Mouse (Mus musculus) forebrain, embryonic 10.5 days (tissue): ENCODE results near the gene Carnmt1. TPM values are rescaled to one million over a fixed set of nuclear protein-coding genes. Genes with fewer than 3 reads are reported as not detected.
"Not testable (repeated sequence)": the region's sequence is repeated elsewhere in the genome, so short reads cannot be mapped to it uniquely, and the experiment has no call there.

Experiments
- DNase-seq: peaks from one replicate; pipeline ENCODE4 v3.0.0-alpha.2; 2017; ENCODE audit warnings: low spot score; ENCODE audit errors: extremely low spot score
- H3K27ac ChIP-seq: fragments of 300-500 bp; sonication (generic); 2 replicates; pipeline ENCODE4 v1.5.1; 2016; ENCODE audit warnings: mild to moderate bottlenecking
- H3K27me3 ChIP-seq: fragments of 300-500 bp; sonication (generic); 2 replicates; pipeline ENCODE4 v1.6.1; 2016; ENCODE audit warnings: mild to moderate bottlenecking; ENCODE audit not compliant: poor library complexity, severe bottlenecking
- H3K36me3 ChIP-seq: fragments of 300-500 bp; sonication (generic); replicated peaks from 2 replicates; pipeline ENCODE4 v1.6.1; 2016; ENCODE audit warnings: mild to moderate bottlenecking, moderate library complexity
- H3K4me1 ChIP-seq: fragments of 300-500 bp; sonication (generic); 2 replicates; pipeline ENCODE4 v1.6.1; 2016
- H3K4me3 ChIP-seq: fragments of 300-500 bp; sonication (generic); 2 replicates; pipeline ENCODE4 v1.5.1; 2016; ENCODE audit warnings: mild to moderate bottlenecking, moderate library complexity
- H3K9me3 ChIP-seq: fragments of 300-500 bp; sonication (generic); 2 replicates; pipeline ENCODE4 v1.6.1; 2016; ENCODE audit warnings: mild to moderate bottlenecking, moderate library complexity
- WGBS: fragments of 180-500 bp; shearing (Covaris S2); methylation state at CpG from one replicate; pipeline ENCODE4 v1.1.7; 2016; 5-methylcytosine and 5-hydroxymethylcytosine counted together
- polyA plus RNA-seq: library from polyadenylated mRNA; unstranded; fragments of >200 nt; fragmentation: Nextera tagmentation; extraction: Ambion mirVana; gene quantifications from 2 replicates; pipeline ENCODE4 v1.2.1, GENCODE M21; 2016

The Carnmt1 gene
- polyA plus RNA-seq, 1 experiment from 2014 or later = 25.6 TPM

DNA sequence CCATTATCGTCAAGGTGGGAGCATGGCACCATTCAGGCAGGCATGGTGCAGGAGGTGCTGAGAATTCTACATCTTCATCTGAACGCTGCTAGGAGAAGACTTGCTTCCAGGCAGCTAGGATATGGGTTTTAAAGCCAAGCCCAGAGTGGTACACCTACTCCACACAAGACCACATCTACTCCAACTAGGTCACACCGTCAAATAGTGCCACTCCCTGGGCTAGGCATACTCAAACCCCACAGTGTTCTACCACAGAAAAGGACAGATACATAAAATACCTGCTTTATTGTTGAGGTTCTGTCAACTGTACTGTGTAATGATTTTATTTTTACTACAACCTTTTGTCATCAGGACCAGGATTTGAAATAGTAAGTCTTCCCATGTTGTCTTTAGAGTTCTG is 24.6 kb downstream of the Carnmt1 start:
- Histone ChIP-seq H3K9me3 (no peaks in the 10 kb centered on the region), H3K36me3 (peaks cover 57% of the 10 kb centered on the region), H3K27ac (no peak overlapping the region), H3K4me1 (no peaks in the 10 kb centered on the region), H3K4me3 (no peak overlapping the region), H3K27me3 (no peaks in the 10 kb centered on the region)
- DNase-seq = no peak
- 92% methylated on average over 3 of the region's 3 CpGs for WGBS

GRCm38 (mm10) chr19:18695552-18695951 is 25.0 kb downstream of the Carnmt1 start:
- Histone ChIP-seq H3K36me3 (peaks cover 57% of the 10 kb centered on the region), H3K27ac (no peak overlapping the region), H3K9me3 (no peaks in the 10 kb centered on the region), H3K4me1 (no peaks in the 10 kb centered on the region), H3K4me3 (no peak overlapping the region), H3K27me3 (no peaks in the 10 kb centered on the region)
- WGBS = 91% methylated on average over 1 of the region's 1 CpGs
- no peak for DNase-seq

- Histone ChIP-seq H3K9me3 (no peaks in the 10 kb centered on the region), H3K4me3 (no peak overlapping the region), H3K27me3 (no peaks in the 10 kb centered on the region), H3K36me3 (peaks cover 5% of the 10 kb centered on the region; the same call in 1 of the 2 replicates), H3K27ac (no peak overlapping the region), H3K4me1 (no peaks in the 10 kb centered on the region)
- no peak for DNase-seq
Measured at GRCm38 (mm10) chr19:18708101-18708500, 37.5 kb downstream of the Carnmt1 start.

- no peak for DNase-seq
- peaks cover 20% of the 10 kb centered on the region for H3K4me1 ChIP-seq
- H3K9me3 ChIP-seq = no peaks in the 10 kb centered on the region
- no peak overlapping the region for H3K27ac ChIP-seq
- H3K4me3 ChIP-seq = no peak overlapping the region
- WGBS = 66% methylated on average over 6 of the region's 6 CpGs
- H3K36me3 ChIP-seq = peaks cover 5% of the 10 kb centered on the region; the same call in 1 of the 2 replicates
- no peaks in the 10 kb centered on the region for H3K27me3 ChIP-seq
Measured at GRCm38 (mm10) chr19:18710903-18711302, 40.3 kb downstream of the Carnmt1 start.

DNA sequence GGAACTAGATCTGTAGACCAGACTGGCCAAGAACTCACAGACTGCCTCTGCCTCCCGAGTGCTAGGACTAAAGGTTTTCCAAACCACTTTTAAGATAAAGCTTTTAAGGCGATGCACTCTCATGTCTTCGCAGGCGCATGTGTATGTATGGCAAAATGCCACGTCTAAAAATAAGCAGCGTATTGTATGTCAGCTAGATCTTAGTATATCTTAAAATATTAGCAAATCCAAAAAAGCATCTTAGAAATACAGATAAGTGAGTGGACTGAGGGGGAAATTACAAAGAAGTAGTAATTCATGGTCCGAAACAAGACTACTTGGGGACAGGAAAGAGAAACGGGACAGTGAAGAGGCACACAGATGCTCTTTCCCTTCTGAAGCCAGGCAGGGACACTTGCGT is 41.0 kb downstream of the Carnmt1 start:
- H3K4me1 ChIP-seq = peaks cover 20% of the 10 kb centered on the region
- no peaks in the 10 kb centered on the region for H3K9me3 ChIP-seq
- DNase-seq = no peak
- H3K36me3 ChIP-seq = peaks cover 5% of the 10 kb centered on the region; the same call in 1 of the 2 replicates
- H3K27me3 ChIP-seq = no peaks in the 10 kb centered on the region
- WGBS = 94% methylated on average over 9 of the region's 9 CpGs
- no peak overlapping the region for H3K4me3 ChIP-seq
- H3K27ac ChIP-seq = no peak overlapping the region

GRCm38 (mm10) chr19:18712153-18712865 is 41.7 kb downstream of the Carnmt1 start:
- H3K27ac ChIP-seq = peak overlapping the region; percentile 93
- no peaks in the 10 kb centered on the region for H3K27me3 ChIP-seq
- peaks cover 8% of the 10 kb centered on the region for H3K36me3 ChIP-seq
- H3K4me1 ChIP-seq = peaks cover 20% of the 10 kb centered on the region
- H3K4me3 ChIP-seq = peak overlapping the region; percentile 84
- 60% methylated on average over 16 of the region's 16 CpGs for WGBS
- no peak for DNase-seq
- H3K9me3 ChIP-seq = no peaks in the 10 kb centered on the region

- 0% methylated on average over 49 of the region's 49 CpGs for WGBS
- peak; percentile 97 for DNase-seq
- peak within 1 kb of the TSS; percentile 84 for H3K4me3 ChIP-seq
- no peaks in the 10 kb centered on the region for H3K9me3 ChIP-seq
- peak within 1 kb of the TSS; percentile 93 for H3K27ac ChIP-seq
- peaks cover 12% of the 10 kb centered on the region for H3K36me3 ChIP-seq
- H3K27me3 ChIP-seq = no peaks in the 10 kb centered on the region
- peaks cover 20% of the 10 kb centered on the region for H3K4me1 ChIP-seq
Measured at GRCm38 (mm10) chr19:18712866-18713300, 42.3 kb downstream of the Carnmt1 start, which contains the start of gene D030056L22Rik. Gene D030056L22Rik (plus strand): TSS chr19:18713193.

DNA sequence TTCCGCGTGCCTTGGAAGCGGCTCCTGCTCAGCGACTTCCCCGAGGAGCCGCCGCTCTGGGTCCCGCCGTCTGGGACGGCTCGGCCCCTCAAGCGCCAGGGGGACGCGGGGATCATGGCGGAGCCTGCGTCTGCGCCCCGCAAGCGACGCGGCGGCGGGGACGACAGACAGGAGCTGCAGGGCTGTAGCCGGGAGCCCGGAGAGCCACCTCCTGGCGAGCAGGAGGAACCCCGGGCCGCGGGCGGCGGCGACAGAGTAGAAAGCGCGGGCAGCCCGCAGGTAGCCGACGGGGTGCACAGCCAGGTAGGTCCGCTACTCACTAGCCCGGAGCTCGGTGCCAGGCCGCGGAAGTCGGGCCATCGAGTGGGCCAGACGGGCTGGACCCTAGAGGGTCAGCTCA is 42.8 kb downstream of the Carnmt1 start:
- not testable (repeated sequence) for H3K9me3 ChIP-seq, H3K27me3 ChIP-seq
- Histone ChIP-seq H3K4me1 (peaks cover 20% of the 10 kb centered on the region), H3K36me3 (peaks cover 16% of the 10 kb centered on the region), H3K27ac (peak overlapping the region; percentile 93), H3K4me3 (peak overlapping the region; percentile 84)
- WGBS = under 1% methylated on average over 46 of the region's 46 CpGs
- peak; percentile 29 for DNase-seq

DNA sequence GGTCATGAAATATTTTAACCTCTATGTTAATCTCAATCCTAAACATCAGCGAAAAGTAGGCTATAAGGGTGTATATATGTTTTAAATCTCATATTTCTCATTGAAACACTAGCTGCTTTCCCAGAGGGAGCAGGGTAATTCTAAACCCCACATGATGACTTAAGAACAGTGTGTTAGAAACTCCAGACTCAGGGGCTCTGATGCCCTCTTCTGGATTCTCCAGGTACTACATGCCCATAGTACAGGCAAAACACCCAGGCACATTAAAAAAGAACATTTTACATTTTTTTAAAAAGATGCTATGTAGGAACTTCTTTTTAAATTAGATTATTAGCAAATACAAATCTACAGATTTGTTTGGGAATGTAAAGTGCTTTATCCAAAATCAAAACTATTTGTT is 45.8 kb downstream of the Carnmt1 start:
- Histone ChIP-seq H3K27ac (no peak overlapping the region), H3K27me3 (no peaks in the 10 kb centered on the region), H3K9me3 (no peaks in the 10 kb centered on the region), H3K4me1 (peaks cover 20% of the 10 kb centered on the region), H3K4me3 (no peak overlapping the region), H3K36me3 (peaks cover 28% of the 10 kb centered on the region)
- peak; percentile 30 for DNase-seq
- 46% methylated on average over 1 of the region's 1 CpGs for WGBS

GRCm38 (mm10) chr19:18720337-18720736 is 49.8 kb downstream of the Carnmt1 start:
- 92% methylated on average over 3 of the region's 3 CpGs for WGBS
- Histone ChIP-seq H3K27me3 (no peaks in the 10 kb centered on the region), H3K9me3 (no peaks in the 10 kb centered on the region), H3K4me3 (no peak overlapping the region), H3K36me3 (peaks cover 28% of the 10 kb centered on the region), H3K4me1 (peaks cover 6% of the 10 kb centered on the region), H3K27ac (no peak overlapping the region)
- no peak for DNase-seq

GRCm38 (mm10) chr19:18725186-18725585 is 54.6 kb downstream of the Carnmt1 start:
- WGBS = 91% methylated on average over 2 of the region's 2 CpGs
- Histone ChIP-seq H3K4me3 (no peak overlapping the region), H3K9me3 (no peaks in the 10 kb centered on the region), H3K27me3 (no peaks in the 10 kb centered on the region), H3K4me1 (no peaks in the 10 kb centered on the region), H3K36me3 (no peaks in the 10 kb centered on the region), H3K27ac (no peak overlapping the region)
- no peak for DNase-seq

GRCm38 (mm10) chr19:18730255-18730654 is 59.7 kb downstream of the Carnmt1 start:
- Histone ChIP-seq H3K4me1 (no peaks in the 10 kb centered on the region), H3K9me3 (no peaks in the 10 kb centered on the region), H3K27ac (no peak overlapping the region), H3K27me3 (no peaks in the 10 kb centered on the region), H3K36me3 (no peaks in the 10 kb centered on the region), H3K4me3 (no peak overlapping the region)
- WGBS = 86% methylated on average over 7 of the region's 7 CpGs
- no peak for DNase-seq

DNA sequence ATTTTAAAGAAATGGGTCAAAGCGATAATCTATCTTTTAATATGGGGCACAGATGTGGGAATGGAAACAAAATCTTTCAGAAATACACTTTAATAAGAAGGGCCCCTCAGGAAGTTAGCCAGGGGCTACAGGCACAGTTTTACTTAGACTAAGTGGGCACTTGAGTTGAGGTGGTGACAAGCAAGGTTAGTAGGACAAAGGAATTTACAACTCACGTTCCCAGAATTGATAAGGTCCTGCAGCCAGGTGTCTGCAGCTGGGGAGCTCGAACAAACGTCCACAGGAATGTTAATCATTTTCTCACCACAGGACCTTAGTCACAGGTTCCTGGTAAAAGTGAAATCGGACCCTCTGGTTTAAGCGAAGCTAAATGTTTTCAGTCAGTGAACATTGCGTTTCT is 60.5 kb downstream of the Carnmt1 start:
- Histone ChIP-seq H3K27me3 (no peaks in the 10 kb centered on the region), H3K27ac (no peak overlapping the region), H3K9me3 (no peaks in the 10 kb centered on the region), H3K4me1 (no peaks in the 10 kb centered on the region), H3K36me3 (no peaks in the 10 kb centered on the region), H3K4me3 (no peak overlapping the region)
- 61% methylated on average over 7 of the region's 7 CpGs for WGBS
- no peak for DNase-seq
